Mouse (Mus musculus) liver, adult 2 months (tissue): ENCODE measurements around the gene Slc4a8. TPM values are rescaled to one million over a fixed set of nuclear protein-coding genes. Genes with fewer than 3 reads are reported as not detected.
"Not testable (repeated sequence)": the region's sequence is repeated elsewhere in the genome, so short reads cannot be mapped to it uniquely, and the experiment has no call there.

Source experiments
- DNase-seq: peaks from one replicate; pipeline ENCODE4 v3.0.0-alpha.2; 2011; ENCODE audit warnings: low read depth, low spot score; ENCODE audit errors: extremely low read depth
- H3K27ac ChIP-seq: fragments of 200-500 bp; replicated peaks from 2 replicates; pipeline ENCODE4 v1.5.1; 2012; ENCODE audit warnings: low read depth, mild to moderate bottlenecking, control low read depth, inconsistent platforms, low read length; ENCODE audit not compliant: insufficient read depth
- H3K27me3 ChIP-seq: fragments of 200-500 bp; 2 replicates; pipeline ENCODE4 v1.6.1; 2012; ENCODE audit warnings: mild to moderate bottlenecking, moderate library complexity, low read length, inconsistent platforms; ENCODE audit not compliant: control insufficient read depth, insufficient read depth
- H3K36me3 ChIP-seq: fragments of 200-500 bp; 2 replicates; pipeline ENCODE4 v1.6.1; 2012; ENCODE audit warnings: low read length, inconsistent platforms; ENCODE audit not compliant: control insufficient read depth, insufficient read depth
- H3K4me1 ChIP-seq: fragments of 200-500 bp; 2 replicates; pipeline ENCODE4 v1.6.1; 2011; ENCODE audit warnings: low read length; ENCODE audit not compliant: control insufficient read depth, insufficient read depth
- H3K4me3 ChIP-seq: fragments of 200-500 bp; 2 replicates; pipeline ENCODE4 v1.5.1; 2011; ENCODE audit warnings: low read depth, mild to moderate bottlenecking, control low read depth, low read length, moderate library complexity; ENCODE audit not compliant: insufficient read depth
- H3K79me2 ChIP-seq: fragments of 200-500 bp; 2 replicates; pipeline ENCODE4 v1.6.1; 2012; ENCODE audit warnings: inconsistent platforms, mild to moderate bottlenecking, low read length, moderate library complexity; ENCODE audit not compliant: control insufficient read depth, insufficient read depth
- H3K9ac ChIP-seq: fragments of 200-500 bp; 2 replicates; pipeline ENCODE4 v1.6.1; 2012; ENCODE audit warnings: low read depth, mild to moderate bottlenecking, control low read depth, inconsistent platforms, low read length
- CTCF ChIP-seq: fragments of 200-500 bp; IDR thresholded peaks from 2 replicates; pipeline ENCODE4 v1.5.1; 2011; ENCODE audit warnings: low read depth, low read length, control low read depth
- POLR2A ChIP-seq: fragments of 200-500 bp; IDR thresholded peaks from 2 replicates; pipeline ENCODE4 v1.6.1; 2011; ENCODE audit warnings: low read length, control low read depth; ENCODE audit not compliant: insufficient read depth; ENCODE audit errors: extremely low read depth
- WGBS: fragments of 180-500 bp; shearing (Covaris S2); methylation state at CpG from one replicate; pipeline ENCODE4 v1.1.7; 2018; 5-methylcytosine and 5-hydroxymethylcytosine counted together
- polyA plus RNA-seq: library from polyadenylated mRNA; depleted of rRNA; stranded (reverse); fragments of >200 nt; gene quantifications from 2 replicates; pipeline ENCODE4 v1.2.3, GENCODE M21; 2012
- total RNA-seq: library from RNA; depleted of rRNA; stranded (reverse); fragments of >200 nt; gene quantifications from 2 replicates; pipeline ENCODE4 v1.2.3, GENCODE M21; 2014

Slc4a8 gene
- total and polyA plus RNA-seq, 2 experiments: 0.16 to 0.18 TPM

GRCm38 (mm10) chr15:100759286-100759685, 2.3 kb upstream of the Slc4a8 start:
- 82% methylated on average over 10 of the region's 10 CpGs for WGBS
- Histone ChIP-seq H3K4me1 (no peaks in the 10 kb centered on the region), H3K79me2 (no peaks in the 10 kb centered on the region), H3K27ac (no peak overlapping the region), H3K36me3 (no peaks in the 10 kb centered on the region), H3K27me3 (no peaks in the 10 kb centered on the region; the same call in 1 of the 2 replicates), H3K9ac (no peak overlapping the region), H3K4me3 (no peak overlapping the region)
- no peak for DNase-seq
- TF ChIP-seq POLR2A (no peak), CTCF (no peak)

GRCm38 (mm10) chr15:100761036-100761418, 520 bp upstream of the Slc4a8 start:
- H3K27ac ChIP-seq: no peak overlapping the region
- H3K9ac ChIP-seq: no peak overlapping the region

GRCm38 (mm10) chr15:100762649-100763048, 1.1 kb downstream of the Slc4a8 start:
- H3K4me3 ChIP-seq: no peak overlapping the region
- H3K9ac ChIP-seq: no peak overlapping the region
- no peaks in the 10 kb centered on the region for H3K36me3 ChIP-seq
- no peaks in the 10 kb centered on the region for H3K4me1 ChIP-seq
- H3K27ac ChIP-seq: no peak overlapping the region
- TF ChIP-seq POLR2A (no peak), CTCF (no peak)
- no peaks in the 10 kb centered on the region; the same call in 1 of the 2 replicates for H3K27me3 ChIP-seq
- no peak for DNase-seq
- no peaks in the 10 kb centered on the region for H3K79me2 ChIP-seq
- WGBS: 69% methylated on average over 8 of the region's 8 CpGs

More at GRCm38 (mm10) chr15:100761036-100761418, 520 bp upstream of the Slc4a8 start:
- DNase-seq: no peak
- Histone ChIP-seq H3K4me1 (no peaks in the 10 kb centered on the region), H3K4me3 (no peak overlapping the region), H3K79me2 (no peaks in the 10 kb centered on the region), H3K36me3 (no peaks in the 10 kb centered on the region), H3K27me3 (no peaks in the 10 kb centered on the region; the same call in 1 of the 2 replicates)
- WGBS: 44% methylated on average over 9 of the region's 9 CpGs
- TF ChIP-seq POLR2A: no peak

GRCm38 (mm10) chr15:100764163-100764951, 2.8 kb downstream of the Slc4a8 start:
- no peaks in the 10 kb centered on the region for H3K4me1 ChIP-seq
- H3K36me3 ChIP-seq: no peaks in the 10 kb centered on the region
- no peak overlapping the region for H3K27ac ChIP-seq
- no peak for DNase-seq
- no peaks in the 10 kb centered on the region; the same call in 1 of the 2 replicates for H3K27me3 ChIP-seq
- no peak overlapping the region for H3K9ac ChIP-seq
- WGBS: 79% methylated on average over 16 of the region's 16 CpGs
- no peaks in the 10 kb centered on the region for H3K79me2 ChIP-seq
- H3K4me3 ChIP-seq: no peak overlapping the region
- TF ChIP-seq POLR2A (no peak), CTCF (no peak)

- WGBS: 46% methylated on average over 9 of the region's 9 CpGs
- no peaks in the 10 kb centered on the region for H3K36me3 ChIP-seq
- H3K27ac ChIP-seq: no peak overlapping the region
- no peak overlapping the region for H3K4me3 ChIP-seq
- TF ChIP-seq POLR2A: no peak
- no peak for TF ChIP-seq CTCF
- no peaks in the 10 kb centered on the region for H3K4me1 ChIP-seq
- no peak overlapping the region for H3K9ac ChIP-seq
- H3K79me2 ChIP-seq: no peaks in the 10 kb centered on the region
- no peaks in the 10 kb centered on the region; the same call in 1 of the 2 replicates for H3K27me3 ChIP-seq
- DNase-seq: no peak
Measured at GRCm38 (mm10) chr15:100766826-100767225, 5.3 kb downstream of the Slc4a8 start.

GRCm38 (mm10) chr15:100767851-100768250, 6.3 kb downstream of the Slc4a8 start:
- Histone ChIP-seq H3K27ac (no peak overlapping the region), H3K27me3 (no peaks in the 10 kb centered on the region), H3K36me3 (no peaks in the 10 kb centered on the region), H3K4me3 (no peak overlapping the region), H3K9ac (no peak overlapping the region), H3K79me2 (no peaks in the 10 kb centered on the region), H3K4me1 (no peaks in the 10 kb centered on the region)
- no peak for DNase-seq
- WGBS: 90% methylated on average over 13 of the region's 13 CpGs
- TF ChIP-seq CTCF (no peak), POLR2A (no peak)

- not testable (repeated sequence) for H3K4me1 ChIP-seq, H3K27me3 ChIP-seq, H3K79me2 ChIP-seq, H3K4me3 ChIP-seq, H3K9ac ChIP-seq, H3K27ac ChIP-seq, DNase-seq, H3K36me3 ChIP-seq
- WGBS: 84% methylated on average over 4 of the region's 4 CpGs
Measured at GRCm38 (mm10) chr15:100769023-100769422, 7.5 kb downstream of the Slc4a8 start.
